Mouse (Mus musculus) B cell, adult 2 months (primary cell): ENCODE data around the gene Fbxo10.
"Not testable (repeated sequence)": the region's sequence is repeated elsewhere in the genome, so short reads cannot be mapped to it uniquely, and the experiment has no call there.

Experiments
- DNase-seq, 2 experiments: peaks; one replicate each; pipeline ENCODE4 v3.0.0; 2022

The Fbxo10 gene

DNA sequence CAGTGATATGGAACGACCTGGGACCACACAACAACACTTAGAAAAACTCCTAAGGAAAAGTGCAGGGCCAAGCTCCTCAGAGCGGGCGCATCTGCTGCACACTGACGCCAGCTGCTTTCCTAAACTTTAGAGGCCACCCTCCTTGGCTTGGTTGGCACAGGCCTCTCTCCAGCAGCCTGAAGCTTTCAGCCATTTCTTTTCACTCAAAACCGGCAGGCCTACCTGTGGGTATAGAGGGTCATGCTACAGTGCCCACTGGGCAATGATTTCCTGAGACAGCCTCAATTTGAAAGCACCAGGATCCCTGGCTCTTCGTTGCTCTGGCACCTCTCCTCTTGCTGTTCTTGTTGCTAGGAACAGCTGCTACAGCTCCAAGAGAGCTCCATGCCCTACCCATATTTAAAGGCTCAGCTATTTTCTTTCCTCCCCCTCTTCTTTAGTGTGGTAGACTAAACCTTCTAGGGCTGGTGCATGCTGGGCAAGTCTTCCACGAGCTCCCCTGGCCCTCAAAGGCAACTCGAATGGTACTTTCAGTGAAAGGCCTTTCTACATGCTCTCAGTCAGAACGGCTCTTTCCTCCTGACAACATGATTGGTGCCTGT is 37.0 kb downstream of the Fbxo10 start:
- no peak for DNase-seq

DNA sequence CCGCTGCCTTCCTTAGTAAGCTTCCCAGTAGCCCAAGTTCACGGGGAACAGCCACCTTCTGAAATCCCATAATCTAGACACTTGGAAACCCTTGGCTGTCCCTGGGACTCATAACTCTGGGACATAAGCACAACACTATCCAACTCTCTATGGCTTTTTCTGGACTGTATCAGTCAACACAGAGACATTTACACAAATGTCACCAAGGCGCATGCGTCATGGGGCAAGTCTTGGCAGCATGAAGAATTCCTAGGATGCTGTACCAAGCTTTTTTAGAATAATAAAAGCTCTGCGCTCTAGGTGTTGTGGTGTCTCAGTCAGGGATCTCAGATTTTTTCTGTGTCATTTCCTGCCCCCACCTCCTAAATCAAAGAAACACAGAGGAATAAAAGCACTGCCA is 37.7 kb downstream of the Fbxo10 start:
- DNase-seq = no peak

DNA sequence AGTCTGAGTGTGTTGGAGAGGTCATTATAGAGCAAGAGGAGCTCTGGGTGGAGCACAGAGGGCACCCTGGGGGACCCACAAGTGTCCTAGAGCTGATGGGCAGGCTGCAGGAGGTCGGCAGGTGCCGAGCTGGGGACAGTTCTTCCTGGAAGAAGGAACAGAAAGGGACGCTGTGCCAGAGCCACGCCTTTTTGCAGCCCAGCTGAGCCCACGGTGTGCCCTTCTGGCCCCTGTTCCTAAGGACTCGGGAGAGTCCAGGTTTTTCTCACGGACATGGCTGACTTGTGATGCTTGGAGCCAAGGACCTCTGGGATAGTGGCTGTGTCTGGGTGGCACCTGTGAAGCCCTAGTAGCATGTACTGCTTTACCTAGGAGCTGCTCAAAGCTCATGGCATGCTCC is 43.6 kb downstream of the Fbxo10 start:
- no peak for DNase-seq

DNA sequence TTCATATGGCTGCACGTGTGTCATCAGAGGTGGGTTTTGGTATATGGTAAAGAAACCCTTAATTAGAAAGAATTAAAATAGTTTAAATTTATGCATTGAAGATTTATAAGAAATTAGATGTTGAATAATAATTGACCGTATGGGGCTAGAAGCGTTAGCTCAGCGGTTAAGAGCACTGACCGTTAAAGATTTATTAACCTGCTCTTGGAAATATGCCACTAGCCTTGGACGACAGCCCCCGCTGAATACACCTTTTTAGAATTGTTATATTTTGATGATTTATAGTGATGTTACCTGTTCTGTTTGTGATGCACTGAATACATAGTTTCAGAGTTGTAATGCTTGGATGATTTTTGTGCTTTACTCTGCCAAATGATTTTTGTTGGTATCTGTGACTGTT is 44.9 kb downstream of the Fbxo10 start:
- not testable (repeated sequence) for DNase-seq

DNA sequence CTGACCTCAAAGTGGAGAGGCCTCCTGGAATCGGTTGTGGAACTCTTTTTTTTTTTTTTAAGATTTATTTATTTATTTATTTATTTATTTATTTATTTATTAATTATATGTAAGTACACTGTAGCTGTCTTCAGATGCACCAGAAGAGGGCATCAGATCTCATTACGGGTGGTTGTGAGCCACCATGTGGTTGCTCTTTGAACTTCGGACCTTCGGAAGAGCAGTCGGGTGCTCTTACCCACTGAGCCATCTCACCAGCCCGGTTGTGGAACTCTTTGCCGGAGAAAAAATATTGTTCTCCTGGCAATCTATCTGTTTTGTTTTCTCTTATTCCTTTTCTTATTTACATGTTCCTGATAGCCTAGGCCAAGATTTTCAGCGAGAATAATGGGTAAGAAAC is 45.5 kb downstream of the Fbxo10 start:
- DNase-seq = peak; percentile 51 to 59

DNA sequence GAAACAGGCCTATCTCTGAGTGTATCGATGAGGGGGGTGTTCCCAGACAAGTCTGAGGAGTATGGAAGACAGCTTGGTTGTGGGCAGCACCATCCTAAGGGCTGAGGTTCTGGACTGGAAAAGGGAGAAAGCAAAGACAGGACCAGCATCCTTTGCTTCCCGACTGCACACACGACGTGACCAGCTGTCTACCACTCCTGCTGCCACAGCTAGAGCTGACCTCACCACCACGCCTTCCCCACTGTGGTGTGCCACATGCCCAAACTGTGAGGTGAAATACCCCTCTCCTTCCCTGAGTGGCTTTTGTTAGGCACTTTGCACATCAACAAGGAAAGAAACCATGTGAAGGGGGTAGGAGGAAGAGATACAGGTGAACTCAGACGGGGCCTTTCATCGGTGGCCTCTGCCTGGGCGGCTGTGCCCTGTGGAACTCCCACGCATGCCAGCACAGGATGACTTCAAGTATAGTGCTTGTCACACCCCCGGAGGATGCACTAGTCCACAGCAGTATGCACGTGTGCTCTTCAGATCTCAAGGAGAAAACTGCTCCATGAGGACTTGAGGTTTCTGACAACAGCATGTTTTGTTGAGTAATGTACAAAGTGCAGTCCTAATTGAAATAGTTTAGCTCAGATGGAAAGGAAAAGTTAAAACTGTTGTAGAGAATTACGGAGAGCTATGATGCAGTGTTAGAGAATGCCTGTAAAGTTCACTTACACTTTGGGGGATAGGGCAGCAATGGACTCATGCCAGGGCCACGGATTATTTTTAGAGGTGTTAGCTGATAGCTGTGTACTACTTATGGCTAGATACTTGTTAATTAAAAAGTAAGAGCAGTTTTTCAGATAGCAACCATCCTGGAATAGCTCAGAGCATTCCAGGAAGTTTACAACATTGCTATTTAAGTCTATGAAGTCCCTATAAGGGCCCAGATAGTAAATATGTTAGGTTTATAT is 46.7 kb downstream of the Fbxo10 start:
- DNase-seq = no peak

DNA sequence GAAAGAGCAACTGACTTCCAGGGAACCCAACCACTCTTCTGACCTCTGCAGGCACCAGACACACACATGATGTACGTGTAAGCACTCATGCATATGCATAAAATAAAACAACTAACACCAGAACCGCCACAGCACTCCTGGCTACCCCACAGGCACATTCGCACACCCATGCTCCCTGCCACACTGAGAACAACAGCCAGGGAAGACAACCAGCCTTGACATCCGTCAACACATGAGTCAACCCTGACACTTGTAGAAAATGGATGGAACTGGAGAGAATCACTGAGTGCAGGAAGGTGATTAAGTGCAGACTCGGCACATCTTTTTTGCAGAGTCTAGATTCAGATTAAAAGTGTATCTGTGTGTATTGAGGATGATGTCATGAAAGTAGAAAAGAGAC is 47.8 kb downstream of the Fbxo10 start:
- DNase-seq = no peak

DNA sequence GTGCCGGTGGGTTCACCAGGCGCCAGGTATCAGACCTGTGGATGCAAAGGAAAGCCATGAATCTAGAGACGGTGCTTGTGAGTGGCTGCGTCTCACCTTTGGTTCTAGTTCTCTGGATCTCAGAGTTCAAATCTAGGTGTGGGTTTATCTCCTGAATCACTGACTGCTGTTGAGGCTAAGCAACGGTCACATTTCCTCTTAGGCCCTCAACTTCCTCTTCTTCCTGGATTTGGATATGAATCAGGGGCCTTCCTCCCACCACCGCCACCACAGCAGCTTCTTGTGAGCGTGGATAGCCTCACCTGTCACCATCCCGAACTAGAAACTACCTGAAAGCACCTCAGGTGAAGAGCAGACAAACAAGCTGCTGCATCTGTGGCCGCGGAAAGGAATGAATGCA is 48.4 kb downstream of the Fbxo10 start:
- DNase-seq = no peak

DNA sequence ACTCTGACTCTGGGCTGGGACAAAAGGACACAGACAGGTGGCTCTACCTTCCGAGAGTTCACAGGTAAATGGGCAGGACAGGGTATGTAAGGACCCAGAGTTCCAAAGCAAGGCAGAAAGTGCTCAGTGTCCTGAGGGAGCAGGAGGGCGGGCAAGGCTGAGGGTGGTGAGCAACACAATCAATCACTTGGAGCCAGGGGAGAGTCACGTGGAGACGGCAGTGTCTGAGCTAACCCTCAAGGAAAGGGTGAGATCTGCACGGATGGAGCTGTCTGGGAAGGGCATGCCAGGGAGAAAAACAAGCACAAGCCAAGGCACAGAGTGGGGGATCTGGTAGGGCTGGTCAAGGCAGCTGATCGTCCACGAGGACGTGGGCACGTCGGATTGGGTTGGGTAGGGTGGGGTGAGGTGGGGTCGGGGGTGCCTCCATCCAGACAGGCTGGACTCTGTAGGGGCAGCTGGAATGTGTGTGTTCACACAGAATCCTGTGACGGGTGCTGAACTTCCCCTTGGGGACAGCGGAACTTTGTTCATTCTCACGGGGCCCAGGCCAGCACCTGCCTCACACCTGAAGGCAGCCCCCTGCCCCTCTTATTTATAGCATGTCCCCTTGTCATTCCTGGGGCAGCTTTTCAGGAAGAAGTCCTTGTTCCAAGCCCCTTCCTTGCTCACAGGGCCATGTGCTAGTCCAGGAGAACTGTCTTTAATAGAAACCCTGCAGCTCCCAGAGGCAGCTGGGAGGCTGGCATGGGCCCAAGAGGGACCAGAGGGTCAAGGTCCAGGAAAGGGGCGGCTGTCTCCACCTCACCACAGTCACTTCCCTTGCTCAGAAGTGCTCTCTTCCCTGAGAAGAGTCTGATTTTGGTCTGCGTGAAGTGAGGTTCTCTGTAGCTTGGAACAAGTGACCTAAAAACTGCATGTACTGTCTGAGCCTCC is 49.4 kb downstream of the Fbxo10 start:
- no peak for DNase-seq

DNA sequence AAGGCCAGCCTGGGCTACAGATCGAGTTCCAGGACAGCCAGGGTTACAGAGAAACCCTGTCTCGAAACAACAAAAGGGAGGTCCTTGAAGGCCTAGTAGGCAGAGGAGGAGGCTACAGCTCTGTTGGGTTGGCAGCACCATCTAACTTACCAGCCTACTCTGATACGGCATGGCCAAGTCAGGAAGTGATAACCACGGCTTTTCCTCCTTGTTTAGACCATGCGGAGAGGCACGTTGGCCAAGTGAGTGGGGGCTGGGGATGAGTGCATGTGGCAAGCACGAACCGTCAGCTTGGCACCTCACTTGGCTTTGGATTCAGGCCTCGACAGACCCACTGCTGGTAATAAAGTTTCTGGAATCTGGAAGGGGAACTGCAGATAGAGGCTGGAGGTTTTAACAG is 51.8 kb downstream of the Fbxo10 start:
- no peak for DNase-seq

DNA sequence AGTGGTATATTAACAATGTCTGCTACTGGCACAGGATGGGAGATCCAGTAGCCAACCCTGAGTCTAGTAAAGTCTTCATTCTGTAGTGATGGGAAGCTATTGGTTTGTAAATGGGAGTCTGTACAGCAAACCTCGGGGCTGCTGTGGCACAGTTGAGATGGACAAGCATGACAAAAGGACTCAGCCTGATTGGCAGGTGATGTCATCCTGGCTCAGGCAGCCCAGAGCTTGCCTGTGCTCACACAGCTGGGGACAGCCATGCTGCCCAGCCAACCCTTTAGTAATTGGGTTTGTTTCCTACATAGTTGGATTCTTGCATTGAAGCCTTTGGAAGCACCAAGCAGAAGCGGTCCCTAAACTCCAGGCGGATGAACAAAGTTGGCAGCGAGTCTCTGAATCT is 57.9 kb downstream of the Fbxo10 start:
- DNase-seq = no peak

DNA sequence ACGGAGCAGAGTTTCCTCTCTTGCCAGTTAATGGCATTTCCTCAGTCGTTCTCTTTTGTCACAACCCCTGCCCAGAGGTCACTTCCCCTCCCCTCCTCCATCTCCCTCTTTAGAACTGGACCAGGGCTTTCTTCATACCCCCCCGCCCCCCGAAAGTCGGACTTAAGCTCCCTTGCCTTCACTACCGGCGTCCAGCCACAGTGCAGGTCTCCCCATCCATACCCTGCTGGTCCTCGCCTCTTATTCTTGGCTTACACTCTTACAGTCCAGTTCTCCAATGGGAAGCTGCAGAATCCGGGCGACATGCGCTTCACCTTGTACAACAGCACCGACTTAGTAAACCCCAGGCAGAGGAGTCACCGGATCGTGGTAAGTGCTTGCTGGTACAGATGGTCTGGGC is 65.4 kb downstream of the Fbxo10 start:
- peak in 1 of 2 experiments; percentile 18 for DNase-seq

DNA sequence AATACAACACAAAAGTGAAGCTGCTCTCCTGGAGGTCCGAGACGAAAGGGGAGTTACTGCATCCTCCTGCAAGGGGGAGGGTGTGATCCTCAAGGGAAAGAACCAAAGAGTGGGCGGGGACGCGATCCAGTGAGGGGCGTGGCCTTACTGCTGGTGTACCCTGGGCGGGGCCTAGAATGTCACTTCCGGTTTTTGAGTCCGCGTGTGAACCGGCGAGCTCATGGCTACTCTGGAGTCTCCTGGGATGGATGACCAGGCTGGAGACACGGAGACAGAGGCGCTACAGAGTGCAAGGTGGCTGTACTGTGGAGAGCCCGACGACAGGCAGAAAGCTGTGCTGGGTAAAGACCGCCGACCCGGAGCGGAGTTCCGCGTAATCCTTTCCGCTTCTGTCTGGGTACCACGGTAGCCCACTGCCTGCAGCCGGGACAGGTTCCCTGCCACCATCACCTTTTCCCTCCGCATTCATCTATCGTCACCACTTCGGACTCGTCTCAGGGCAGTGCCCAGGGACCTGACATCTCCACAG is 65.9 kb downstream of the Fbxo10 start, which contains the start of gene Polr1e:
Gene Polr1e, plus strand, starts transcription at position 132 of the 529 bp plus-strand sequence.
- DNase-seq = peak; percentile 95 to 96

DNA sequence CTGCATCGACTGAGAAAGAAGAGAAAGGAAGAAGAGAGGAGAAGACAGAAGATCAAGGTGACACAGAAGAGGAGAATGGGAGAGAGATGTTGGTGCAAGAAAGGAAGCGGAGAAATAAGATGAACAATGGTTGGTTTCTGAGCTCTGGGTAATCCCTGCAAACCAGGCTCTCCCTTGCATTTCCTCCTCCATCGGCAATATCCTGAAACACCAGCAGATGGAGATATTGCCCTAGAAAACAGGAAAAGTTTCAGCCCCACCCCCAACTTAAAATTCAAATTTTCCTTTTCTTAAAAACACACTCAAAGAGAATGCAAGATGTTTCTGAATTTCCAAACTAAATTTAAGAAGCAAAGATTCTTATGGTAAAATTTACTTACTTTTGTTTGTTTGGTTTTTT is 68.8 kb downstream of the Fbxo10 start:
- peak; percentile 54 to 57 for DNase-seq

DNA sequence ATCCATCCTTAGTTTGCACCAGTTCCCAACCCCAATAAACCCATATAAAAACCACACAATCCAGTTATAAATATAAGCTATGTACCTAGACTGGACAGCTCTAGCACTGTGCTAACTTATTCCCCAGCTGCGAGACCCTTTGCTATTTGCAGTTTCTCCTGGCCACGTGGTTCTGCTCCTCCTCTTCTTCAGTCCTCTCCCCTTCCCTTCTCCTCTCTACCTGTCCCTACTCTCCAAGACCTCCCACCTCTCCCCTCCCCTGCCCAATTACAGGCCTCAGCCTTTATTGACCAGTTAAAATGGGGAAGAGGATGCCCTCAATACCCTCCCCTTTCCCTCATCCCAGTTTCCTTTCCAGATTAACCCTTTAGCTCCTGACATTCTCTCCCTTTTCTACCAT is 70.9 kb downstream of the Fbxo10 start:
- DNase-seq = no peak

DNA sequence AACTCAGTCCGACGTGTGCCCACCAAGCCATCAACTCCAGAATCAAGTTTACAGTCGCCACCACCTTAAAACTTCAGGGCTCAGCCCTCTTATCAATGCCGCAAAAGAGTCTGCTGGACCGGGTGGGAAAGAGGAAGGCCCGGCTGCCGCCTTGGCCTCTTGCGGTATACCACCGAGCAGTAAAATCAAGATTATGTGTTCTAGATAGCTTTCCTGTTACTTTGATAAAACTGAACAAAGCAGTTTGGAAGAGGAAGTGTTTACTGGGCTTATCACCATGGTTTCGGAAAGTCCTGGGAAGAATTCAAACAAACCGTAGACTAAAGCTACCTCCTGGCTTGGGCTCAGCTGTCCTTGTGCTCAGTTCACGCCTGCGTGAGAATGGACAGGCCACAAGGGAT is 71.4 kb downstream of the Fbxo10 start:
- peak; percentile 59 to 63 for DNase-seq

DNA sequence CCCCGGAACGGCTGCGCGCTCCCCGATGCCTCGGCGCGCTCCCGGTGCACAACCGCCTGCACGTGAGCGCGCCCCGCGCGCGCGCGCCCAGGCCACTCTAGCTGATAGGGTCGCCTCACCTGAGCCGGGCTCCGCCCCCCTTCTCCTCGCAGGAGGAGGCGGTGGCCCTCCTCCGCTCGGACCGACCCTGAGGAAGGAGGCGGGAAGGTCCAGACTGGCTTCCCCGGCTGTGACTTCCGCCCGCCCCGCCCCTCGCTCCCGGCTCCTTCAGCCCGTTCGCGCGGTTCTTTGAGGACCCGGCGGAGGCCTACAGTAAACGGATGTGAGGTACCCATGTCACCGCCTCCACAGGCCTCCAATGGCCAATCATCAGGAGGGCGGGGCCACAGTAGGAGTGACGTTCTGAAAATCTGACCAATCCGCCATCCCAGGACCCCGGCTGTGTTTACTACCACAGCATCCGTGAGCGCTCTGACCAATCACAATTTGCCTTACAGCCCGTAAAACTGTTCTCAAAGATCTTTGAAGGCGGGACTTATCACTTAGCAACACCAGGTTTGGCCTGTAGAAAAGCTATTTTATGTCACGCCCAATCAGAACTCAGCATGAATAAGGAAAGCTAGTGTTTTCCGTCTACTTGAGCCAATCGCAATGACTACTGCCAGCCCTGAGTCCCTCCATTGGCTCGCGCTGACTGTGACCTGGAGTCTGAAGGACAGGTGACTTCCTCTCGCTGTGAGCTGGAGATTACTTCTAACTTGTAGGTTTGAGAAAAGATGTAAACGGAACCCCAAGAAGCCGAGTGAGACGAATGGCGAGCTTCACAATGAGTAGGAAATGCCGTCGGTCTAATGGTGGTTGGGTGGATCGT is 72.1 kb downstream of the Fbxo10 start, which contains the start of gene Zbtb5:
Gene Zbtb5, minus strand, starts transcription at position 308 of the 871 bp plus-strand sequence.
- peak; percentile 98 to 99 for DNase-seq

DNA sequence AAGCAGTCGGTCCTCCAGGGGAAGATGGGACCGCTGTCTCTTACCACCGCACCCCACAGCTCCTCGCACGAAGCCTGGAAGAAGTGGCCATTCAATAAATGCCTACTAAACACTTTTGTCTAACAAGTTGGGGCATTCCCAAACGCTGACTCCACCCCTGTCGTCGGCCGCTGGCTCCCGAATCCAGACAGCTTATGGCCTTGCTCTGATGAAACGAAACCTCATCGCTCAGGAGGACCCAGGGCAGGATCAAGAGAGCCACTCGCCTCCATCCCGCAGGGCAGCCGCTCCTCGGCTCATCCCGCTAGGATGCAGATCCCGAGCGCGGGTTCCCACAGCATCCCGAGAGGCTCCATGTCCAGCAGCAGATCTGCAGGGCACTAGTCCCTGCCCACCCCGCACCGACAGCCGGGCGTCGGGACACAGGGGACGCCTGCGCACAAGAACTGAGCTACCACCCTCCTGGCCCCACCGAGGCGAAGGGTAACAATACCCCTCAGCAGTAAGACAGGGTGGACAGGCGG is 72.8 kb downstream of the Fbxo10 start:
- peak; percentile 57 to 63 for DNase-seq

DNA sequence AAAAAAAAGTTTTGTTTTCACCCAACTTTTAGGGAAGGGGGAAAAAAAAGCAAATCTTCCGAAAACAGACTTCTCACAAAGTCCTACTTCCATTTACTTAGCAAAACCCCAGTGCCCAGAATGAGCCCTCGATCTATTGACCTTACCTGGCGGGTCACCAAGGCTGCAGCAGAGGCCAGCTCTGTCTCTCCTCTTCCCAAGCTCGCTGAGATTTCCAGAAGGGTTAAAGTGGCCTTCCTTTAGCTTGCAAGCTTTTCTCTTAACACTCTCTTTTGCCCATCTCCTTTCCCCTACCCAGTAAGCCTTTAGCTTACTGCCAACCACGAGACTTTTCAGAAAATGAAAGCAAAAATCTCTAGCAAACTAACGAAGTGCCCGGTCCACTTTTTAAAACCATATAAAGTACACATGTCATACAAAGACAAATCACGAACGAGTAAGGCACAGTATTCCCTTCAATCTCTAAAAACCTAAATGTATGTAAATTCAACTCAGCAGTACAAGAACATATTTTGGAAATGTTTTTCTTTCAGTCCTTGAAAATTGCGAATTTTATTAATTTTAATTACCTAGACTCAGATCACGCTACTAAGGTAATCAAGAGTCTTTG is 73.5 kb downstream of the Fbxo10 start:
- DNase-seq = peak in 1 of 2 experiments; percentile 17

DNA sequence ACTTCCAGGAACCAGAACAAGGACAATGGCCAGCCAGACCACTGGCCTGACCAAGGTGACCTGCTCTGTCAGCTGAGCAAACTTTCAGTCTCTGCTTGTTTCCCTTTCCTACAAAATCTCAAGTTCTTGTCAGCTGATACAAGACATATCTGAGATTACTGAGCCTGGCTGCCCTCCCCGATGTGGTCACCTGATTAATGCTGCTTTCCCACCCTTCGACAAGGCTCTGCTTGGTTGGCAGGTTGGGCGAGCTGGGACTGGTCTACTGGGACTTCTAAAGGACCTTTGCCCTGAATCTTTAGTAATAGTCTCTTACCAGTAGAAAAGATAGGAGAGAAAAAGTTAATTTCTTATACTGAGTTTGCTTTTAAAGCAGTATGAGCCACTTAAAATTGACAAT is 79.0 kb downstream of the Fbxo10 start:
- DNase-seq = no peak

DNA sequence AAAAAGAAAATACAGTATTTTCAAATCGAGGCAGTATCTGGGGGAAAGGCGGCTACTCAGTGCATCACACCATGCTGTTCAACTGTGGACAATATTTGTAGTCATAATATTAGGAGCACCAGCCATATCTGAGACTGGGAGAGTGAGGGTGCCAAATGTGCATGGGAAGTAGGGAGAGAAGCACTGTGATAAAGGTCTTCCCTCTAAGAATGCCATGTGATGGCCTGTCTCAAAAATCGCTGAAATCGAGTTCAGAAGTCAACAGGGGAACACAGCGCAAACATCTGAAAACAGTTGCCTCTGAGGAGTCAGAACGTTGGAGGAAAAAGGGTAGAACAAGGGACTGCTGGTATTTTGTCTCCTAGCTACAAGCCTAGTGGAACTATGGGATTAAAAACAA is 84.4 kb downstream of the Fbxo10 start:
- no peak for DNase-seq
